Mouse (Mus musculus) ES-Bruce4 (cell line): Measurements from ENCODE around the gene Thtpa.

Experiments used
- CTCF ChIP-seq: IDR thresholded peaks from one replicate; pipeline ENCODE4 v1.8.1; 2011; ENCODE audit warnings: low read depth, low read length
- EP300 ChIP-seq: IDR thresholded peaks from 2 replicates; pipeline ENCODE4 v1.6.1; 2011; ENCODE audit warnings: low read depth, low read length; ENCODE audit not compliant: insufficient read depth
- POLR2A ChIP-seq: IDR thresholded peaks from one replicate; pipeline ENCODE4 v1.8.1; 2011; ENCODE audit warnings: low read length; ENCODE audit not compliant: insufficient read depth

- TF ChIP-seq CTCF: no peak
- no peak for TF ChIP-seq POLR2A
- TF ChIP-seq EP300: no peak
These were observed 31.9 kb downstream of the Thtpa start for GRCm38 (mm10) chr14:55126521-55126920.
